Mouse (Mus musculus): ENCODE data around the gene Tmem98.

Gene Tmem98

DNA sequence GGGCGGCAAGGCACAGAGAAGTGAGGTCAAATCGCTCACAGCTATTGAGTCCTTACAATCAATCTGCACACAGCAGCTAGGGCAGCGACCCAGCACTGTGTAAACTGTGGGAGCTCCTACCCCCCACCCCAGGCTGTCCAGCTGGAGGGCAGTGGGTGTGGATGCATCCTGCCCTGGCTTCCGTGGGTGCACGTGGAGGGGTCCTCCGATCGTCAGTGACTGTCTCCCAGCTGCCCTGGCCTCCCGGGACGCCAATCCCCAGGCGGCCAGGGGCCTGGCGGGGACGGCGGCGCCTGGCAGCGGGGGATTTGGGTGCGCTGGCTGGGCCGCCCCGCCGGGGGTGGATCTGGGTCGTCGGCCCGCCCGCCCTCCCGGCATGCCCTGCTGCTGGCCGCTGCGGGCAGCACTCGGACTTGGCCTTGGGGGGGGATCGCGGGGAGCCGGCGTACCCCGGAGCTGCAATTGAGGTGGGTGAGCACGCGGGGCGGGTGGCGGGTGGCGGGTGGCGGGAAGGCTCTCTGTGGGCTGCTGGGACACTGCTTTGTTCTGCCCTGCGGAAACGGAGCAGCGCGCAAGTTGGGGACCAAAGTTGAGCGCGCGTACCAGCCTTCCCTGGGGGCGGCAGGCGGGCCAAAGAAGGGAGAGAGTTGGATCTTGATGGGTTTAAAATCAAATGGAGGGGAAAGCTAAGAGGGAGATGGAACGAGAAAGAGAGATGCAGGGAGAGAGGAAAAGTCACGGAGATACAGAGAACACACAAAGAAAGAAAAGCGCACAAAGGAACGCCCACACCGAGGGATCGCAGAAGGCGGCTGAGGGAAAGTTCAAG is at the start of gene Tmem98:
Tmem98 (plus strand) TSS at position 183 of the 829 bp plus-strand sequence.
- no peak for DNase-seq

DNA sequence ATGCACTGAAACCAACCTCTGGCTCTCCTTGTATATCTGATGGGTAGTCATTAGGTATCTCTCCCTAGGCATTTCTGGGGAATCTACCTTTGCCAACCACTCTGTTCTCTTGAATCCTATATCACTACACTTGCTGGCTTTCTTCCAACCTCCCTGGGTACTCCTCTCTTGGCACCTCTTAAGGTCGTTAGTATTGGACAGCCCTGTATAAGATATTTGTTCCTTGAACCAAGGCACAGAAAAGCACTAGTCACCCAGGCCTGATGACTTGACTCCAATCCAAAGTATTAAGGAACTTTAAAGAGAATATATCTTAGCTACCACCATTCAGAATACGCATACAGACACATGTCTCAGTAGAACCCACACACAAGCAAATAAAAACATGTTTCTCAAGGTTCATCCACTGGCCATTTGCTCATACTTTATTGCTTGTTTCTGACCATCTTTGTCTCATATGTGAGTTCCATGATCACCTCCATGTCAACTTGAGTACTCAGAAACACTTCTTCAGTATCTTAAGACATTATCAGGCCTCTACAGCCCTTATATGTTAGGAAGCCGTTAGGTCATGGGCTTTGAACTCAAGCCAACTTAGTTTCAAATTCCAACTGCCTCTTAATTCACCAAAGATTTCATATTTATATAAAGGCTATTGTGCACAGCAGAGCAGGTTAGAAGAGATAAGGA is 48.5 kb upstream of the Tmem98 start:
- DNase-seq = no peak

DNA sequence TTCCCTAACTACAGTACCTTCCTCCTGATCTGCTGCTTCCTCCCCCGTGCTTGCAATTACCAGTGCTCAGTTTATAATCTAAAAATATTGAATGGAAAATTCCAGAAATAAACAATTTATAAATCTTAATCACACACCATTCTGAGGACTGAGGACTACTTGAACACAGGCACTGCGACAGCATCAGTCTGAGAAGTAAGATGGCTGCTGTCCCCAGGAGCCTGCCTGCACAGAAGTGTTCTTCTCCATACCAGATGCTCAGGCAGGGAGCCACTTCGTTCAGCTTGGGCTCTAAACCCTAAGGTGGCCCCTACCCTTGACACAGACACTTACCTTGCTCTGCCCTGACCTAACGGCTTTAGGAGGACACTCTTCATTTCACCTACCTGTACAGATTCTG is 47.9 kb upstream of the Tmem98 start:
- DNase-seq = no peak

DNA sequence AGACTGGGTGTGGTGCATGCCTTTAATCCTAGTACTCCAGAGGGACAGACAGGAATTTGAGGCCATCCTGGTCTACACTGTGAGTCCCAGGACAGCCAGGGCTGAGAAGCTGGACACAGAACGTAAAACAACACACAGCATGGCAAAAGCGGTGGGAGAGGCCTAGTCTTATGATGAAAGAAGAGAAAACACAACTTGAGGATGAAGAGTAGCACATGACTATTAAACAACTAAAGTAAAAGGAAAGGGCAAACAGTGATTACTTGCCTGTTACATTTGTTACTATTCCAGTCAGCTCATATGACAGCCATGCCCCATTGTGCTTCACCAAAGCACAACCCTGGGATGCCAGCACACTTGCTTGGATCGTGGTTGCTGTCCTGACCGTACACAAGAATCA is 43.9 kb upstream of the Tmem98 start:
- DNase-seq = no peak

DNA sequence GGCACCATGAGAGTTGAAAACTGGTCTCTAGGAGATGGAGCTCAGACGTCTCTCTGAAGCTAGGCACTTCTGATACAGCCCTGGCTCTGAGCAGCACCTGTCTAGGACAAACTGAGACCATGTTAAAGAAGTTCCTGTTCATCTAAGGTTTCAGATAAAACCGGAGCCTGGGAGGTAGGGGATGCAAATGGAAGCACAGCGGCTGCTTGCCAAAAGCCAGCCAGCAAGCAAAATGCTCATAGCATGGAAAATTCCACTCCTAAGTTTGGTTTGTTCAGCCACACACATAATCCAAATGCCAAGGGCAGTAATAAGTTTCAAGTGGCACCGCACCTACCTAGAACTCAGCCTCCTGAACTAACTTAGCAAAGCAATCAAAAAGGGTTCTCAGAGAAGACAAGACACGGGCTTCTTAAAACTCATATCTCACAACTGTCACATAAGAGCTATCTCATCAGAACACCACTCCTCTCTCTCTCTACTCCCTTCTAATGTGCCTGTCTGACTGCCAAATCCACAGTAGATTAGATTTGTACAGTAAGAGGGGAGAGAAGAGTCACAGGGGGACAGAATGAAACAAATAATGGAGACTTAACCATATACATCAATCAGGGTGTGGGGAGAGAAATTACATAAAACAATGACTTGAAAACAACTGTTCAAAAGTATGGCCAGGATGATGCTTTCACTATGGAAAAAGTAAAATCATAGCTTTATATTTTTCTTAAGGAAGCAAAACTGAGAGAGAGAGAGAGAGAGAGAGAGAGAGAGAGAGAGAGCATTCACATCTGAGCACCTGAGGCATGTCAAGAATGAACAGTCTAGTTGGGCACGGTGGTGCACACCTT is 43.3 kb upstream of the Tmem98 start:
- DNase-seq = peak; percentile 55 to 74

DNA sequence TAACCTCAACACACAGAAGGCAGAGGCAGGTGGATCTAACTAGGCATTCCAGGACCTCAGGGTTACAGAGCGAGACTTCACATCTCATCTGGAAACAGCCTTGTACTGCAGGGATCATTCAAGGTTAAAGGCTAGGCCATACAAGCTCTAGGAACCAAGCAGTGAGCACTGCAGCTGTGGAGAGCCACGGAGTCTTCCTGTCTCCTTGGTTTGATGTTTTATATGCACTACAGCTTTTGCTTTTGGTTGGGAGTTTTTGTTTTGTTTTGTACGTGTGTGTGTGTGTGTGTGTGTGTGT is 42.7 kb upstream of the Tmem98 start:
- DNase-seq = no peak

DNA sequence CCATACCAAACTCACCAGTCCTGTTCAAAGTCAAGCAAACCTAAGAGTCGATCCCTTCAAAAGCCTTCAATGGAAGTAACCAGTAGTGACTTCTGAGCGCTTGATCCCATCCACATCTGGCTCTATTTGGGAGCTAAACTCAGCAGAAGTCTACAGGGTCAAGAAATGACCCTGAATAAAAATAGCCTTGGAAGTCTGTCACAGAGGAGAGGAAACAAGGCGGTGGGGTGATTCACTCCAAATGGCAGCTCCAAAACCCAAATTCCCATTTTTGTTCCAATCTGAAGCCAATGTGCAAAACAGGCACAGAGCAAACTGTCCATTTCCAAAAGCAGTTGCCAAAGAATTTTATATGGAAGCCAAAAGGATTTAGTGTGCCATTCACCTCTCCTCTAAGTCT is 38.8 kb upstream of the Tmem98 start:
- DNase-seq = no peak

DNA sequence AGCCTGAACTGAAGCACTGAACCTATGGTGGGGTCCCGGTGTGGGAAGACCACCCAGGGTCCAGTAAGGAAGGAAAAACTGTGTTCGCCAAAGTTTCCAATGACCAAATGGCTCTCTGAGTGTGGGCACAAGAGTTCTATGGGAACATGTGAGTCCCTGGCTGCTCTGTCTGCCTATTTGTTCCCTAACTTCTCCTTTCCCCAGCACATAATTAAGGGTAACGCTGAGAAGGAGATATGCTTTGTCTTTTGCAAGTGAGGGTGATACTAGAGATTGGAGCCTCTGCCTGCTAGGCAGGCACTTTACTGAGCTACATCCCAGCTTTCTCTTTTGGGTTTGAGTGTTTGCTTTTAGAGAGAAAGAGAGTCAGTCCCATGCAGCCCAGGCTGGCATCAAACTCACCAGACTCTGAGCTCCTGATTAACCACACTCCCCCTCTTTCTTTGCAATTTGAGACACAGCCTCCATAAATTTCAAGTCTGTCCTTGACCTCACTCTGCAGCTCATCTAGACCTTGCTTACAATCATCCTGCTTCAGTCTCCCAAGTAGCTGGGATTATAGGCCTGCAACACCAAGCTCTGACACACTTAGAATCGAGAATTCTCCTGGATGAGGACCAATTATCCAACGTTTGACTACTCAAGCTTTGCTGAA is 38.3 kb upstream of the Tmem98 start:
- no peak for DNase-seq

DNA sequence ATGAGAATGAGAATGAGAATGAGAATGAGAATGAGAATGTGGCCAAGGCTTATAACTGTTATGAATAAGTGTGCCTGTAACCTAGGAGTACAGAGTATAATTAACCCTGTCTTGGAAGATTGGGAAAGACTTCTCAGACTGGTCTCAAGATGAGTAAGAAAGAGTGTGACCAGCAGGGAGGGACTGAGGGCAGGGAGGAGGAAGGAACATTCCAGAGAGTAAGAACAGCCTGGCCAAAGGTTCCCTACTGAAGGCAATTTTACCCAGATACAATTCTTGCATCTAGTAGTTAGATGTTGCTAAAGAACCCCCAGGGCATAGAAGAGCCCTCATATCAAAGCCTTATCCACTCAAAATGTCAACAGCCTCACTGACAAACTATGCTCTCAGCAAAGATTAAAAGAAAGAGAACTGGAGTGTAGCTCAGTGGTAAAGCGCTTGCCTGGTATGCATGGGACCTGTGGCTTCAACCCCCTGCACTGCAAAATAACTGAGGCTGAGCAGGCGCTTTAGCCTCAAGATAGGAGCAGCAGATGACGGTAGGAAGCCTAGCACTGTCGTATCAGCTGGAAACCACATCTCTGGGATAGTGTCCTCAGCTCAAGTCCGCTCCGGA is 37.3 kb upstream of the Tmem98 start:
- no peak for DNase-seq

DNA sequence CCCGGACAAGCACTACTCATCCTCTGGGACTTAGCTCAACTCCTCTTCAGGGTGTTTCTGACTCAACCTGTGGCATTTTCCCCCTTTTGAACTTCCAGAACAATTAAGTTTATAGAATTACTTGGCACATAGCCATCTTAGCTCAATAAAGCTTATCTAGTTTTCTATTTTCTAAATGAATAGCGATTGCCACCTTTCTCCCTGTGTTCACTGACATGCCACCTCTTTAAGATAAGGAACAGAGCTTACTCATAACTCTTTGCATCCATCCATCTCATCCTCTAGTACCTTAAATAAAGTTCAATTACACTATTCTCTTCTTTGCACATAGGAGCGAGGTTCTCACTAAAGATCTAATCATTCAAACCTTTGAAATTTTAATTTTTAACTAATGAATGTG is 34.4 kb upstream of the Tmem98 start:
- no peak for DNase-seq

DNA sequence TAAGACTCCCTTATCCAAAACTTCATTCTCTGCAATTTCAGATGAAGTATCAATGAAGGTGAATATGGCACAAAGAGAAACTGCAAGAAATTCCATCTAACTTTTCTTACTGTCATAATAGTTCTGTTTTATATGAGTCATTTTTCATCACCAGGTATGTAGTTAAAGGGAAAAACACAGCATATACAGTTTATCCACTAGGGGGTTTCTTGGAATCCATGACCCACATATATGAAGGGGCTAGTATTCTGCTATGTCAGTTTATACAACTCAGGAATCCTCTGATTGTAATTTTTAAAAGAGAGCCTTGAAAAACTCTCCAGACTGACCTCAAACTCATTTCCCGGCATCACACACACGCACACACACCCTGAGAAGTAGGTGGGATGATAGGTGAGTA is 32.3 kb upstream of the Tmem98 start:
- DNase-seq = no peak

DNA sequence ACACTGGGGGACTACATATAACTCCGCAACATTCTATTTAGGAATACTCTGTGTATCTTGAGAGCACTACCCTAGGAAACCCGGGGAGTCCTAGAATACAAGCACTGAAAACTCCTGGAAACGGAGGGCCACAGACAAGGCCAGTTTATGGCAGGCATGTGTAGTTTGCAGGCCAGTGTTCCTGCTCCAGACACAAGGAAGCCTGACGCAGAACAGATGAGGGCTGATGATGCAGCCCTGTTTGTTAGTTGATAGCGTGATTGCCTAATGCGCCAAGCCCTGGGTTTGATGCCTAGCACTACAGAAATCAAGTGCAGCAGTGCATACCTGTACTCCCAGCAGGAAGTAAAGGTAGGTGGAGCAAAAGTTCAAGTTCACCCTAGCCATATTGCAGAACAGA is 31.8 kb upstream of the Tmem98 start:
- no peak for DNase-seq

DNA sequence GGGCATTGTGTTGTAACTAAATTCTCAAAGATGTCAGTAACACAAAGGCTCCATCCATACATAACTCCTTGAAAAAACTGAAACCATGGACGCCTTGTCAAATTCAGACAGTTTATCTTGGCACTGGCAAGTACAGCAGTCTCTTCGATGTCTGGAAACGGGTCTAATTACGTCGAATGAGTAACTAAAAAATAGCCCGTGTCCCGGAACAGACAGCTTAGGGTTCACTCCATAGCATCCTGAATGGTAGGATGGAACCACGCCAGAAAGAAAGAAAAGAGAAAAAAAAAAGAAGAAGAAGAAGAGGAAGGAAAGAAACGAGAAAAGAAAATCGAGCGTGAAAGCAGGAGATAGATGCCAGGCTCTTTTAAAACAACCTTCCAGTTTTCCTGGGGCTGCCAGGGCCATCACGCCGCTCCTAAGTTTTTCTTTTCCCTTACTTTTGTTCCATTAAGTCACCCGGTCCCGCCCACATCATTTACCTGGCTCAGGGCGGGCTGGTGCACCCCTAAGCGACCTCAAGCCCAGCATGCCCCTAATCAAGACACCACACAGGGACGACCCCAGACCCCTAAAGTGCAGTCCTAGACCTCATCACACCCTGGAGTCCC is 31.0 kb upstream of the Tmem98 start:
- no peak for DNase-seq

DNA sequence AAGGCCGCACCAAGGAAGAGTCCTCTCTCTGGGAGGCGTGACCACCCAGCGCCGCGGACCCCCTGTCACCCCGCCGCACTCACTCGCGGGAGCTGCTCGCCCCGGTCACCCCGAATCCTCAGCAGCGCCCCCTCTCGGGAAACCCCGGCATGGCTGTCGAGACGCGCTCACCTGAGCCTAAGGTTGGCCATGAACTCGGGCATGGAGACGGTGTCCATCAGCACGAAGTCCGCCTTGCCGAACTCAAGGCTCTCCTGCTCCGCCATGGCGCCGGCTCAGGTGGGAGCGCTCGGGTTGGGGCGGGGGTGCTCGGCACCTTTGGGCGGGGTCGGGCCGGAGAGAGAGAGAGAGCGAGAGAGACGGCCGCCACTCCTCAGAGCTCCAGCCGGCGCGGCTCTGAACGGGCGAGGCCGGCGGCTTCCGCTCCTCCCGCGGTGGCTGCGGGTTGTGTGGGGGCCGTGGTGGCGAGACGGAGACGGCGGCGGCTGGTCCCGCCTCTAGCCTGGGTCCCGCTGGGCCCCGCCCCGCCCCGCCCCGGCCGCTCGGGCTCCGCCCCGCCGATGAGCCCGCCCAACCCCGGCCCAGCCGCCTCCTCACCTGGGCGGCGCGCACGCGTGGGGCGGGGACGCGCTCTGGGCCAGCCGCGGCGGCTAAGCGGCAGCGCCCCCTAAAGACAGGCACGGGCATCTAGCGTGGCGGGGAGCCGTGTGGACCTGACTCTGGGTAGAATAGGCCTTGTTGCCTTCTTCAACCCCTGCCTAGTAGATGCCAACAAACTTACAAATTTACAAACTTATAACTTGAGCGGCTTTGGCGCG is 30.2 kb upstream of the Tmem98 start, which contains the start of gene Myo1d:
Myo1d (minus strand) TSS at position 499 of the 818 bp plus-strand sequence.
- DNase-seq = peak; percentile 86 to 90

DNA sequence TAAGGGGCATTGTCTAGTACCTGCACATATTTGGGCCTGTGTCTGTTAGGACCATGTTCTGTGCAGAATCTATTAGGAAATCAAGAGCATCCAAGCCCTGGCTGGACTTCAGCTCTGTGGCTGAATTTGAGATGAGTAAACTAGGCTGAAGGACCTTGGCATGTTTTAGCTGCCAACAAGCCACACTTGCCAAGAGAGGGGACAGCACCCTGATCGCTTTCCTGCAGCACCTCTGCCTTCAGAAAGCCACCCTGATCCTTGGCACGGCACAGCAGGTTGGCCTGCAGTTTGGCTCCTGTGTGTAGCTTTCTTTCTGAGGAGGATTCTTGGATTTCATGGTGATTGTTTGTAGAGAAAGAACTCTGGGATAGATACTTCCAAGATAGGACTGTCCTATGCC is 28.4 kb upstream of the Tmem98 start:
- peak in 1 of 2 experiments; percentile 38 for DNase-seq

DNA sequence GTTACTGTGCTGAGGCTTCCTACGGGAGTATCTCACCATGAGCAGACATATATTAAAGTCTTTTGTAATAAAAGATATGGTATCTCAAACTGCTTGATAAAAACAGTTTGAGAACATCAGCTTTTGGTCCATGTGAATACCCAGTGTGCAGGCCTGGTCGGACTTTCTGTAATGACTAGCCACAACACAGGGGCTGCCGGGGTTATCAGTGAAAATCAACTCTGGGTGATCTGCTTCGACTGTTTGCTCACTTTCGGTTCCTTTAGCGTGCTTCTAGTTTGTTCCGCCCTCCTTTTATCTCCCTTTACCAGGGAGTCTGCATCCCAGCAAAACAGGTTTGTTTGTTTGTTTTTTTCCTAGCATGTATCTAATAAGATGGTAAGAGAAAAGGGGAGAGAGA is 26.5 kb upstream of the Tmem98 start:
- DNase-seq = no peak

DNA sequence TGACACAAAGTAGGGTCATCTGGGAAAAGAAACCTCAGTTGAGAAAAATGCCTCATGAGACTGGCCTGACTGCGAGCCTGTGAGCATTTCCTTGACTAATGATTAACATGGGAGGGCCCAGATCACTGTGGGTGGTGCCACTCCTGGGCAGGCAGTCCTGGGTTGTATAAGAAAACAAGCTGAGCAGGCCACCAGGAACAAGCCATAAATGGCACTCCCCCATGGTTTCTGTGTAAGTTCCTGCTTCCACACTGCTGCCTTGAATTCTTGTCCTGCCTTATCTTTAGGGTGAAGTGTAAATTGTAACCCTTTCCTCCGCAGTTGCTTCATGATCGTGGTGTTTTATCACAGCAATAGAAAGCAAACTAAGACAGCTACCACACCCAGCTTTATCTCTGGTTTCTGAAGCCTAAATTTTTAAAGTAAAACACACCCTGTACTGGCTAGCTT is 25.7 kb upstream of the Tmem98 start:
- DNase-seq = peak; percentile 86 to 94

DNA sequence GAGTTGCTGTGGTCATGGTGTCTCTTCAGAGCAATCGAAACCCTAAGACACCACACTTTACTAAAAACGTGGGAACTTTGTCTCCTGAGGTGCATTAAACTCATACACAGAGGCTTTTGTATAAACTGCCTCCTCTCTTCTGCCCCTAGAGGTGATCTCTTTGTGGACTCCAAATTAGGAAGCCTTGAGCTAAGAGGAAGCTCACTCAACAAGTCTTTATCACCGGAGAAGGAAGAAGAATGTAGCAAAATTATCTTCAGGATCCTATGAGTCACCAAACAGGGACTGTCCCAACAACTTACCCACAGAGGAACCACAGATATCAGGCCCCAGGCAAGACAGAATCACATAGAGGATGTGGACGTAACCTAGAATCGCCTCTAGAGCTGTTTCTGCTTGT is 24.3 kb upstream of the Tmem98 start:
- no peak for DNase-seq

DNA sequence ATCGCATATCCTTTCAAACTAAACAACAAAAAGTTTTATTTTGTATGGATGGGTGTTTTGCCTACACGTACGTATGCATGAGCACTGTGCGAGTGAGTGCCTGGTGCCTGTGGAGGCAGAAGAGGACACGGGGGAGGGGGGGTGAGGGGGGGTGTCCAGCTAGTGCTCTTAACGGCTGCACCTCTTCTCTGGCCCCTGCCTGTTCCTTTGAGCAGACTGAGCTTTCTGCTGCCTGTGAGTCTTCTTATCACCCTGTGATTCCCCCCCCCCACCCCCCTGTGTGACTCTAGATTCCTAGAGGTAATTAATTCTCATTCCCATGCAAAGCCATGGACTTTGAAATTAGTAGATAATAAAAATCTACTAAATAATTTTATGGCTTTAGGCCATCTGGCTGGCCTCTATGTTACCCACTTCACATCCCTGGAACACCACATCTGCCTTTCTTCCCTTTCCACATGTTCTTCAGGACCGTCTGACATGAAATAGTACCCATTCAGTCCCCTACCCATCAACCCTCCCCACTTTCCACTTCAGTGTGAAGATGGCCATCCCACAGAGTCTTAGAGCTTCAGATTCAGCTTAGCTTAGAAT is 20.2 kb upstream of the Tmem98 start:
- DNase-seq = no peak

DNA sequence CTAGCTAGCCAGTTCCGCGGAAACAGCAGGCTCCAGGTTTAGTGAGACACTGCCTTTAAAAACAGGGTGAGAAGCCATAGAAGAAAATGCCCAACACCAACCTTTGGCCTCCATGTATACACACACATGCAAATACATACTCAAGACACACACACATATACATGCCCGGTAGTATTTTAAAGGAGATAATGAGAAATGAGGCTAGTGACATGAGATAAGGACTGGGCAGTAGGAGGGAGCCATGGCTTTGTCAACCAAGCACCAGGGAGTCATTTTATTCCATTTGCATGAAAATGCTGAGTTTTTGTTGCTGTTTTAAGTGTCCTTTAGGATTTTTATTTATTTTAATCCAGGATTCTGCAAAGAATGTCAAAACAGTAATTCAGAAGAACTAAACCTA is 19.6 kb upstream of the Tmem98 start:
- no peak for DNase-seq

Data from kidney, adult 8-10 months (tissue).